15 mouse cellular contexts compared by ENCODE assay signal in genomic region chr10:80874035-80874434, GRCm38 (mm10). TPM values are rescaled to one million over a fixed set of nuclear protein-coding genes. Genes with fewer than 3 reads are reported as not detected.
"Had no signal": no experiment of that assay in that cellular context is flagged by ENCODE, and none has a peak within 500 bp of the region (broad histone marks: within the 10 kb centered on the region; RNA-seq: fewer than 3 reads in every experiment).

No protein-coding gene starts in this region.

- H3K27ac ChIP-seq: layer of hippocampus, adult 2 months; lung, embryonic 15.5 days; macrophage; midbrain, embryonic 12.5 days; neural tube, embryonic 13.5 days had no signal

- DNase-seq: kidney, postnatal 10 days; kidney, postnatal 4 days; lung, postnatal 14 days; spleen, adult 18-20 months; thymus, adult 18-20 months; thymus, postnatal 14 days had no signal

- H3K9me3 ChIP-seq: lung, embryonic 15.5 days; megakaryocyte, embryonic 14.5 days; midbrain, embryonic 12.5 days; neural tube, embryonic 13.5 days had no signal

- H3K4me3 ChIP-seq: layer of hippocampus, adult 2 months; lung, embryonic 15.5 days; megakaryocyte, embryonic 14.5 days; midbrain, embryonic 12.5 days; neural tube, embryonic 13.5 days had no signal

- H3K9ac ChIP-seq: lung, embryonic 15.5 days; midbrain, embryonic 12.5 days; neural tube, embryonic 13.5 days had no signal

- ATAC-seq: midbrain, embryonic 16.5 days had no signal

- H3K4me1 ChIP-seq: lung, embryonic 15.5 days; neural tube, embryonic 13.5 days had no signal

- H3K4me2 ChIP-seq: liver, embryonic 11.5 days; lung, embryonic 15.5 days; midbrain, embryonic 12.5 days; neural tube, embryonic 13.5 days had no signal

- H3K36me3 ChIP-seq: lung, embryonic 15.5 days; midbrain, embryonic 12.5 days; neural tube, embryonic 13.5 days had no signal

RNA-seq across cellular contexts. Expression of gene Tmprss9, which starts 2.4 kb away (rescaled TPM):
- polyA plus RNA-seq: liver, embryonic 11.5 days; lung, embryonic 15.5 days; macrophage had no signal

RNA-seq across cellular contexts. Expression of gene Lingo3, which starts 30.2 kb away (rescaled TPM):
- polyA plus RNA-seq: liver, embryonic 16.5 days; macrophage had no signal
